Mouse (Mus musculus) urinary bladder, postnatal 4 days (tissue): ENCODE measurements around the gene Gm20388.

Experiments used
- DNase-seq, 2 experiments: peaks; one replicate each; pipeline ENCODE4 v3.0.0; 2021 to 2022; ENCODE audit warnings: low spot score in 2 of 2

The Gm20388 gene

GRCm38 (mm10) chr8:122393717-122394116 is 2483.1 kb downstream of the Gm20388 start:
- DNase-seq: no peak

GRCm38 (mm10) chr8:122395291-122395690 is 2484.7 kb downstream of the Gm20388 start:
- DNase-seq: no peak

GRCm38 (mm10) chr8:122398186-122398585 is 2487.5 kb downstream of the Gm20388 start:
- DNase-seq: no peak

- DNase-seq: no peak
Observed at GRCm38 (mm10) chr8:122405146-122405805, 2494.6 kb downstream of the Gm20388 start.

GRCm38 (mm10) chr8:122407678-122408077 is 2497.0 kb downstream of the Gm20388 start:
- DNase-seq: no peak

- no peak for DNase-seq
Observed at GRCm38 (mm10) chr8:122414311-122414710, 2503.7 kb downstream of the Gm20388 start.

- DNase-seq: no peak
Observed at GRCm38 (mm10) chr8:122415554-122415953, 2504.9 kb downstream of the Gm20388 start.

- DNase-seq: no peak
Observed at GRCm38 (mm10) chr8:122419881-122420555, 2509.4 kb downstream of the Gm20388 start.

GRCm38 (mm10) chr8:122421376-122422070 is 2510.9 kb downstream of the Gm20388 start, which contains the start of gene Il17c:
Il17c (plus strand) TSS chr8:122422020.
- DNase-seq: no peak

- DNase-seq: no peak
Observed at GRCm38 (mm10) chr8:122423217-122423616, 2512.6 kb downstream of the Gm20388 start.

GRCm38 (mm10) chr8:122423659-122424058 is 2513.0 kb downstream of the Gm20388 start:
- DNase-seq: no peak

GRCm38 (mm10) chr8:122426145-122426544 is 2515.5 kb downstream of the Gm20388 start:
- no peak for DNase-seq

GRCm38 (mm10) chr8:122427607-122428006 is 2517.0 kb downstream of the Gm20388 start:
- DNase-seq: no peak

- DNase-seq: no peak
Observed at GRCm38 (mm10) chr8:122428163-122428562, 2517.5 kb downstream of the Gm20388 start.

- DNase-seq: no peak
Observed at GRCm38 (mm10) chr8:122430058-122430636, 2519.5 kb downstream of the Gm20388 start.

- DNase-seq: no peak
Observed at GRCm38 (mm10) chr8:122430646-122431045, 2520.0 kb downstream of the Gm20388 start.

GRCm38 (mm10) chr8:122431694-122432442 is 2521.2 kb downstream of the Gm20388 start:
- no peak for DNase-seq

- DNase-seq: peak; percentile 74 to 79
Observed at GRCm38 (mm10) chr8:122432443-122433268, 2522.0 kb downstream of the Gm20388 start, which contains the start of gene Cyba. Cyba (minus strand) TSS chr8:122432930.

- no peak for DNase-seq
Observed at GRCm38 (mm10) chr8:122433269-122433905, 2522.7 kb downstream of the Gm20388 start.

- no peak for DNase-seq
Observed at GRCm38 (mm10) chr8:122435375-122435774, 2524.7 kb downstream of the Gm20388 start.
